Mouse (Mus musculus): ENCODE measurements around the gene Trp53.

DNA sequence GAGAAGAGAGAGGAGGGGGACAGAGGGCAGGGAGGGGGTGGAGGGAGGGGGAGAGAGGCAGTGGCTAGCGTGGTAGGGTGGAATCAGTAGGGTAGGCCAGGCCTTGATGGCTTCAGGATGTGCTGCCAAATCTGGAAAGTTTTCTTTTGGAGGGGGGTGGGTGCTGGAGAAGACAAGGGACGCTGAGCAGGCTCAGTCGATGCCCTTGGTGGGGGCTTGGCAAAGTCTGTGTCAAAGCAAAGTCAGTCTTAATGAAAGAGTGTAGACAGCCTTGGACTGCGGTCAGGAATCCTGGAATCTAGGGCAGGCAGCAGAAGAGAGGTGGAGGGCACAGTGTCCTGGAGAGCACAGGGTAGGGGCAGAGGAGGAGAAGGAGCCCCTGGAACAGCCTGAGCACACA is 30.7 kb downstream of the Trp53 start:
- TF ChIP-seq CTCF (IDR thresholded peaks at IDR 0.05; ENCODE audit: low read depth) (no peak), EP300 (IDR thresholded peaks at IDR 0.05; ENCODE audit: low read depth) (no peak)

Data from liver, postnatal 0 days (tissue).